Mouse (Mus musculus): ENCODE measurements around the gene Ect2. TPM values are rescaled to one million over a fixed set of nuclear protein-coding genes. Genes with fewer than 3 reads are reported as not detected.

Gene Ect2
- polyA plus RNA-seq, 1 experiment from 2014 or later = 57.8 TPM

GRCm38 (mm10) chr3:27188386-27188785 is 34.7 kb upstream of the Ect2 start:
- no peaks in the 10 kb centered on the region for H3K36me3 ChIP-seq
- H3K4me2 ChIP-seq (replicated peaks) = no peak overlapping the region
- H3K9ac ChIP-seq = no peak overlapping the region
- H3K27ac ChIP-seq = no peak overlapping the region
- H3K27me3 ChIP-seq = no peaks in the 10 kb centered on the region
- H3K4me3 ChIP-seq = no peak overlapping the region
- H3K9me3 ChIP-seq = no peaks in the 10 kb centered on the region
- ATAC-seq (ENCODE audit: insufficient number of reproducible peaks, insufficient read depth, low FRiP score, low TSS enrichment) = no peak
- H3K4me1 ChIP-seq = peaks cover 5% of the 10 kb centered on the region; the same call in 1 of the 2 replicates
- WGBS = 64% methylated on average over 1 of the region's 1 CpGs

GRCm38 (mm10) chr3:27183601-27184175 is 30.0 kb upstream of the Ect2 start:
- ATAC-seq (ENCODE audit: insufficient number of reproducible peaks, insufficient read depth, low FRiP score, low TSS enrichment) = no peak
- Histone ChIP-seq H3K4me3 (peak overlapping the region; percentile 68), H3K4me2 (replicated peaks) (peak overlapping the region; percentile 93), H3K27ac (no peak overlapping the region), H3K36me3 (no peaks in the 10 kb centered on the region), H3K9me3 (no peaks in the 10 kb centered on the region), H3K4me1 (peaks cover 5% of the 10 kb centered on the region; the same call in 1 of the 2 replicates), H3K27me3 (no peaks in the 10 kb centered on the region), H3K9ac (peak overlapping the region; percentile 60)
- WGBS = 15% methylated on average over 19 of the region's 19 CpGs

GRCm38 (mm10) chr3:27182733-27183600 is 29.3 kb upstream of the Ect2 start, which contains the start of gene Nceh1:
Nceh1 (plus strand) TSS chr3:27182965.
- Histone ChIP-seq H3K9ac (peak within 1 kb of the TSS; percentile 60), H3K4me2 (replicated peaks) (peak within 1 kb of the TSS; percentile 93), H3K36me3 (no peaks in the 10 kb centered on the region), H3K4me3 (peak within 1 kb of the TSS; percentile 68), H3K27ac (no peak within 1 kb of the TSS), H3K27me3 (no peaks in the 10 kb centered on the region), H3K9me3 (no peaks in the 10 kb centered on the region), H3K4me1 (peaks cover 5% of the 10 kb centered on the region; the same call in 1 of the 2 replicates)
- peak; percentile 97 for ATAC-seq (ENCODE audit: insufficient number of reproducible peaks, insufficient read depth, low FRiP score, low TSS enrichment)
- WGBS = under 1% methylated on average over 54 of the region's 54 CpGs

GRCm38 (mm10) chr3:27179711-27180110 is 26.0 kb upstream of the Ect2 start:
- 81% methylated on average over 8 of the region's 8 CpGs for WGBS
- no peaks in the 10 kb centered on the region for H3K27me3 ChIP-seq

GRCm38 (mm10) chr3:27170257-27170656 is 16.6 kb upstream of the Ect2 start:
- Histone ChIP-seq H3K4me2 (replicated peaks) (no peak overlapping the region), H3K4me1 (no peaks in the 10 kb centered on the region), H3K27ac (no peak overlapping the region), H3K27me3 (no peaks in the 10 kb centered on the region), H3K9me3 (no peaks in the 10 kb centered on the region), H3K36me3 (no peaks in the 10 kb centered on the region), H3K4me3 (no peak overlapping the region), H3K9ac (no peak overlapping the region)
- WGBS = 67% methylated on average over 1 of the region's 1 CpGs
- ATAC-seq (ENCODE audit: insufficient number of reproducible peaks, insufficient read depth, low FRiP score, low TSS enrichment) = no peak

More at GRCm38 (mm10) chr3:27179711-27180110, 26.0 kb upstream of the Ect2 start:
- Histone ChIP-seq H3K36me3 (no peaks in the 10 kb centered on the region), H3K4me2 (replicated peaks) (no peak overlapping the region), H3K9ac (no peak overlapping the region), H3K9me3 (no peaks in the 10 kb centered on the region), H3K4me1 (peaks cover 5% of the 10 kb centered on the region; the same call in 1 of the 2 replicates), H3K4me3 (no peak overlapping the region), H3K27ac (no peak overlapping the region)
- no peak for ATAC-seq (ENCODE audit: insufficient number of reproducible peaks, insufficient read depth, low FRiP score, low TSS enrichment)

- no peaks in the 10 kb centered on the region for H3K4me1 ChIP-seq
- no peaks in the 10 kb centered on the region for H3K36me3 ChIP-seq
- ATAC-seq (ENCODE audit: insufficient number of reproducible peaks, insufficient read depth, low FRiP score, low TSS enrichment) = no peak
- H3K27me3 ChIP-seq = no peaks in the 10 kb centered on the region
- H3K27ac ChIP-seq = no peak overlapping the region
- no peak overlapping the region for H3K4me3 ChIP-seq
- no peak overlapping the region for H3K9ac ChIP-seq
- no peak overlapping the region for H3K4me2 ChIP-seq (replicated peaks)
- 87% methylated on average over 3 of the region's 3 CpGs for WGBS
- no peaks in the 10 kb centered on the region for H3K9me3 ChIP-seq
These were observed 11.9 kb upstream of the Ect2 start for GRCm38 (mm10) chr3:27165481-27166065.

- H3K9me3 ChIP-seq = no peaks in the 10 kb centered on the region
- H3K36me3 ChIP-seq = no peaks in the 10 kb centered on the region
- H3K27me3 ChIP-seq = no peaks in the 10 kb centered on the region
These were observed 8.7 kb upstream of the Ect2 start for GRCm38 (mm10) chr3:27162410-27162804.

GRCm38 (mm10) chr3:27161645-27162409 is 8.1 kb upstream of the Ect2 start:
- ATAC-seq (ENCODE audit: insufficient number of reproducible peaks, insufficient read depth, low FRiP score, low TSS enrichment) = no peak
- no peak overlapping the region for H3K9ac ChIP-seq
- WGBS = 87% methylated on average over 6 of the region's 6 CpGs

More at GRCm38 (mm10) chr3:27162410-27162804, 8.7 kb upstream of the Ect2 start:
- no peak overlapping the region for H3K9ac ChIP-seq
- no peak overlapping the region for H3K4me2 ChIP-seq (replicated peaks)
- ATAC-seq (ENCODE audit: insufficient number of reproducible peaks, insufficient read depth, low FRiP score, low TSS enrichment) = no peak
- no peaks in the 10 kb centered on the region for H3K4me1 ChIP-seq
- WGBS = 69% methylated on average over 2 of the region's 2 CpGs
- no peak overlapping the region for H3K4me3 ChIP-seq
- H3K27ac ChIP-seq = no peak overlapping the region

GRCm38 (mm10) chr3:27158910-27159309 is 5.2 kb upstream of the Ect2 start:
- no peak for ATAC-seq (ENCODE audit: insufficient number of reproducible peaks, insufficient read depth, low FRiP score, low TSS enrichment)

More at GRCm38 (mm10) chr3:27161645-27162409, 8.1 kb upstream of the Ect2 start:
- Histone ChIP-seq H3K27ac (no peak overlapping the region), H3K36me3 (no peaks in the 10 kb centered on the region), H3K4me1 (no peaks in the 10 kb centered on the region), H3K9me3 (no peaks in the 10 kb centered on the region), H3K27me3 (no peaks in the 10 kb centered on the region), H3K4me3 (no peak overlapping the region), H3K4me2 (replicated peaks) (no peak overlapping the region)

GRCm38 (mm10) chr3:27156594-27156949 is 2.9 kb upstream of the Ect2 start:
- no peak overlapping the region for H3K27ac ChIP-seq
- 56% methylated on average over 3 of the region's 3 CpGs for WGBS

More at GRCm38 (mm10) chr3:27158910-27159309, 5.2 kb upstream of the Ect2 start:
- H3K4me2 ChIP-seq (replicated peaks) = no peak overlapping the region
- no peak overlapping the region for H3K4me3 ChIP-seq
- H3K36me3 ChIP-seq = no peaks in the 10 kb centered on the region
- 40% methylated on average over 4 of the region's 4 CpGs for WGBS
- H3K9me3 ChIP-seq = no peaks in the 10 kb centered on the region
- H3K27me3 ChIP-seq = no peaks in the 10 kb centered on the region
- no peak overlapping the region for H3K9ac ChIP-seq
- H3K27ac ChIP-seq = no peak overlapping the region
- peaks cover 7% of the 10 kb centered on the region for H3K4me1 ChIP-seq

More at GRCm38 (mm10) chr3:27156594-27156949, 2.9 kb upstream of the Ect2 start:
- peaks cover 20% of the 10 kb centered on the region for H3K4me1 ChIP-seq
- H3K36me3 ChIP-seq = no peaks in the 10 kb centered on the region
- no peak for ATAC-seq (ENCODE audit: insufficient number of reproducible peaks, insufficient read depth, low FRiP score, low TSS enrichment)
- no peaks in the 10 kb centered on the region for H3K27me3 ChIP-seq
- H3K4me3 ChIP-seq = no peak overlapping the region
- H3K4me2 ChIP-seq (replicated peaks) = no peak overlapping the region
- no peaks in the 10 kb centered on the region for H3K9me3 ChIP-seq
- no peak overlapping the region for H3K9ac ChIP-seq
